Mouse (Mus musculus): ENCODE results near the gene Pgrmc2. TPM values are rescaled to one million over a fixed set of nuclear protein-coding genes. Genes with fewer than 3 reads are reported as not detected.

Pgrmc2 gene
- polyA plus RNA-seq, 1 experiment from 2014 or later, result 44.5 TPM

DNA sequence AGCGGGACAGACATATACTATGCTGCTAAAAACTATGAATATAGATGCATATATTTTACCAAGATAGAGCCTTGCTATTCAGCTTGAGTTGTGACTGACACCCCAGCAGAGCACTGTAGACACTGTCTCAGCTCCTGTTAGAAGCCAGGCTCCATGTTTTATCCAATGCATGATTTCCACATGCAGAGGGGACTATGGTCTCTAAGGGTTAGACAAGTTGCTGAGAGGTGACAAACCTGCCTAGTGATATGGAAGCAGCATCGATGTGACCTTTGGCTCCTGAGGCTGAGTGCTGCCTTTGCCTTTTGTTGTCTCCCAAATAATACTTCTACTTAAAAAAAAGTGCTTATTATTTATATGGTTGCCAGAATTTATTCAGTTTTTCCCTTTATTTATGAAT lies 10.4 kb upstream of the Pgrmc2 start:
- Histone ChIP-seq H3K4me3 (no peak overlapping the region), H3K9me3 (no peaks in the 10 kb centered on the region), H3K36me3 (no peaks in the 10 kb centered on the region), H3K9ac (no peak overlapping the region), H3K27ac (no peak overlapping the region), H3K4me1 (no peaks in the 10 kb centered on the region), H3K4me2 (no peak overlapping the region), H3K27me3 (no peaks in the 10 kb centered on the region)
- 91% methylated on average over 2 of the region's 2 CpGs for WGBS
- no peak for ATAC-seq (ENCODE audit: insufficient number of reproducible peaks, insufficient read depth, low FRiP score, low TSS enrichment, low read depth)

DNA sequence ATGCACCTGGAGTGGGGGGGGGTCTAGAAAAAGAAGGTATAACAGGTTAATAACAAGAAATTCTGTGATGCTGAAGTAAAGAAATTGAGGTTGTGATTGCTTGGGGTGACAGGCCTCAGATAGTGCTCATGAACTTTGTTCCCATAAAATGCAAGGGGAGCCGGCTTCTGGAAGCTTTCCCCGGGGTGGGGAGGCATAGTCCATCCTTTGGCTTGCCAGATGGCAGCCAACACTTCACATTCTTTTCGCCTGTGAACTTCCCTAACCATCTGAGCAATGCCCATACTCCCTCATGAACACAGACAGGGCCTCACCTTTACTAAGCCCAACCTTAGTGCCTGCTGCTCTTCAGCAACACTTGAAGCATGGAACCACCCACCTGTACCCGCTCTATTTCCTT lies 9.5 kb upstream of the Pgrmc2 start:
- no peak overlapping the region for H3K9ac ChIP-seq
- no peaks in the 10 kb centered on the region for H3K27me3 ChIP-seq
- no peak overlapping the region for H3K4me3 ChIP-seq
- H3K4me2 ChIP-seq, result no peak overlapping the region
- H3K36me3 ChIP-seq, result no peaks in the 10 kb centered on the region
- no peaks in the 10 kb centered on the region for H3K9me3 ChIP-seq
- no peak overlapping the region for H3K27ac ChIP-seq
- 85% methylated on average over 4 of the region's 4 CpGs for WGBS
- ATAC-seq (ENCODE audit: insufficient number of reproducible peaks, insufficient read depth, low FRiP score, low TSS enrichment, low read depth), result no peak
- H3K4me1 ChIP-seq, result no peaks in the 10 kb centered on the region

DNA sequence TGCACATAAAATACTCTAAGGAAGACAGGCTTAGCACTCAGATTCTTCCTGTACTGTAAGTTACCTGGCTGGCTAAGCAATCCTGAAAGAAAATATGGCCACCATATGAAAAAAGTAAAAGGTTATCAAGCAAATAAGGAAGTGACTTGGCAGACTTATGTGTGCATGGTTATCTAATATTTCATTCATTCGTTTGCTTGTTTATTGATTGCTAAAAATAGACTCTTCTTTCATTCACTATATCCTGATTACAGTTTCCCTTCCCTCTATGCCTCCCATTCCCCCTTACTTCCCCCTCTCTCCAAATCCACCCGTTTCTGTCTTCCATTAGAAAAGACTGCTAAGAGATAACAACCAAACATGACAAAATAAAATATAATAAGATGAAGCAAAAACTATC lies 8.0 kb upstream of the Pgrmc2 start:
- no peak overlapping the region for H3K9ac ChIP-seq
- ATAC-seq (ENCODE audit: insufficient number of reproducible peaks, insufficient read depth, low FRiP score, low TSS enrichment, low read depth), result no peak
- no peak overlapping the region for H3K4me3 ChIP-seq
- H3K27me3 ChIP-seq, result no peaks in the 10 kb centered on the region
- no peak overlapping the region for H3K4me2 ChIP-seq
- H3K9me3 ChIP-seq, result no peaks in the 10 kb centered on the region
- WGBS, result 70% methylated on average over 2 of the region's 2 CpGs
- no peaks in the 10 kb centered on the region for H3K36me3 ChIP-seq
- no peak overlapping the region for H3K27ac ChIP-seq
- H3K4me1 ChIP-seq, result no peaks in the 10 kb centered on the region

DNA sequence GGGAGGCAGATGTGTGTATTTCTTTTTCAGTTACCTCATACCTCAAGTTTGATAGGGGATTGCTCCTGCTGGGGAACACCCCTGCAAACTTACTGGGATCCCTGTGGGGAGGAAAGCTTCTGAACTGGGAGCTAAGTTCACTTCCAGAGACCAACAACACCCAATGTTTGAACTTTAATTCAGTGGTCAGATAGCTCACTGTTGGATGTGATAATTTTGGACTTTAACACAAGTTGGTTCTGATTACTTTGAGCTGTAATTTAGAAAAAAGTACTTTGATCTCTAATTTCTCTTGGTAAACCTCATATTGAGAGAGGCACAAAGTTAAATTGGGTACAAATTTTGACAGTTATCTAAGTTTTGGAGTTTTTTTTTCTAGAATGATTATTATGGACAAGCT lies 4.2 kb upstream of the Pgrmc2 start:
- H3K4me1 ChIP-seq, result no peaks in the 10 kb centered on the region
- no peak overlapping the region for H3K27ac ChIP-seq
- no peaks in the 10 kb centered on the region for H3K36me3 ChIP-seq
- H3K27me3 ChIP-seq, result no peaks in the 10 kb centered on the region
- H3K4me2 ChIP-seq, result no peak overlapping the region
- ATAC-seq (ENCODE audit: insufficient number of reproducible peaks, insufficient read depth, low FRiP score, low TSS enrichment, low read depth), result no peak
- H3K9ac ChIP-seq, result no peak overlapping the region
- H3K4me3 ChIP-seq, result no peak overlapping the region
- H3K9me3 ChIP-seq, result no peaks in the 10 kb centered on the region

DNA sequence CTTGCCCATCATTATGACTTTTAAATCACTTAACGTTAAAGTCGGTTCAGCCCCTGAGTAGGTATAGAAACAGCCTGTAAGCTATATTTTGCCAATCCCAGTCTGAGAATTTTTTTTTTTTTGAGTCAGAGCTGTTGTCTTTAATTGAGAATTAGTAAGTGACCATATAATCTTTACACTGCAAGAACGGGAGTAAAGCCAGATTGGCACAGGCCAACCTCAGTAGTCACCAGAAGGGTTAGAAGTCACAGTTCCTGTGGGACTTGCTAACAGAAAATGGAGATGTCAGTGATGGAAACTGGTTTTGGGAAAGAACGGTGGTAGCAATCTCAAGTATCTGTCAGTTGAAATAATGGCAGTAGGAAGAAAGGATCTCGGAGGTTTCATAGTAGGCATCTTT lies 1.6 kb upstream of the Pgrmc2 start:
- Histone ChIP-seq H3K27me3 (no peaks in the 10 kb centered on the region), H3K36me3 (no peaks in the 10 kb centered on the region), H3K9ac (no peak overlapping the region), H3K4me3 (no peak overlapping the region), H3K27ac (no peak overlapping the region), H3K4me2 (peak overlapping the region; percentile 75), H3K9me3 (no peaks in the 10 kb centered on the region), H3K4me1 (peaks cover 9% of the 10 kb centered on the region)
- 84% methylated on average over 5 of the region's 5 CpGs for WGBS
- no peak for ATAC-seq (ENCODE audit: insufficient number of reproducible peaks, insufficient read depth, low FRiP score, low TSS enrichment, low read depth)

DNA sequence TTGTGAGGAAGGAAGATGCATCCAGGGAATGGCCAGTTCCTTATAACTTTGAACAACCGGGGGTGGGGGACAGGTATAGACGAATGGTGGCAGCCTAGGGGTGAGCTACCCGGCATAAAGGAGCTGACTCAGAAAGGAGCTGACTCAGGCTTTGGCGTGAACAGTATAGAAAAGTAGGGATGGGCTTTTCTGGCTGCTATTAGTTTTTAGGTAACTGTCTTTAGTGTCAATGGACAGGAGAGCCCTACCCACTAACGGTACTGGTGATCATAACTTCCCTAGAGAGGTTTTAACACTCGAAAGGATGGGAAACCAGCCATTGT lies 905 bp upstream of the Pgrmc2 start:
- Histone ChIP-seq H3K4me2 (peak overlapping the region; percentile 75), H3K9ac (peak overlapping the region; percentile 86), H3K4me3 (peak overlapping the region; percentile 91), H3K4me1 (peaks cover 9% of the 10 kb centered on the region), H3K27me3 (no peaks in the 10 kb centered on the region), H3K9me3 (no peaks in the 10 kb centered on the region), H3K27ac (peak overlapping the region; percentile 95), H3K36me3 (no peaks in the 10 kb centered on the region)
- ATAC-seq (ENCODE audit: insufficient number of reproducible peaks, insufficient read depth, low FRiP score, low TSS enrichment, low read depth), result peak; percentile 12; the same call in 1 of the 2 replicates
- WGBS, result 2% methylated on average over 6 of the region's 6 CpGs

DNA sequence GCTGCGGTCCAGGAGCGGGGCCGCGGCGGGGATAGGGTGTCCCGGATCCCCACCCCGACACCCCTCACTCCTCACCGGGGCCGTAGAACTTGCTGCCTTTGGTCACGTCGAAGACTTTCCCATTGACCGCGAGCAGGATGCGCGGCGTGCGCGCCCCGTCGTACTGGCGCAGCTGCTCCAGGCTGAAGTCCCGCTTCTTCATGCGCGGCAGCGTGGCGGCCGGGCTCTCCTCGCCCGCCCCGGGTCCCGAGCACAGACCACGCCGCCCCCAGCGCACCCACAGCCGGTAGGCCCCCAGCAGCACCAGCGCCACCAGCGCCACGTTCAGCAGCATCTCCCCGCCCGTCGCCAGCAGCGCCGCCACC lies 344 bp downstream of the Pgrmc2 start:
- H3K9me3 ChIP-seq, result no peaks in the 10 kb centered on the region
- peak overlapping the region; percentile 82 for H3K4me2 ChIP-seq
- H3K4me3 ChIP-seq, result peak overlapping the region; percentile 91
- H3K27me3 ChIP-seq, result no peaks in the 10 kb centered on the region
- under 1% methylated on average over 43 of the region's 43 CpGs for WGBS
- peak overlapping the region; percentile 88 for H3K27ac ChIP-seq
- H3K36me3 ChIP-seq, result no peaks in the 10 kb centered on the region
- peak; percentile 50 for ATAC-seq (ENCODE audit: insufficient number of reproducible peaks, insufficient read depth, low FRiP score, low TSS enrichment, low read depth)
- H3K4me1 ChIP-seq, result peaks cover 9% of the 10 kb centered on the region
- H3K9ac ChIP-seq, result peak overlapping the region; percentile 92

DNA sequence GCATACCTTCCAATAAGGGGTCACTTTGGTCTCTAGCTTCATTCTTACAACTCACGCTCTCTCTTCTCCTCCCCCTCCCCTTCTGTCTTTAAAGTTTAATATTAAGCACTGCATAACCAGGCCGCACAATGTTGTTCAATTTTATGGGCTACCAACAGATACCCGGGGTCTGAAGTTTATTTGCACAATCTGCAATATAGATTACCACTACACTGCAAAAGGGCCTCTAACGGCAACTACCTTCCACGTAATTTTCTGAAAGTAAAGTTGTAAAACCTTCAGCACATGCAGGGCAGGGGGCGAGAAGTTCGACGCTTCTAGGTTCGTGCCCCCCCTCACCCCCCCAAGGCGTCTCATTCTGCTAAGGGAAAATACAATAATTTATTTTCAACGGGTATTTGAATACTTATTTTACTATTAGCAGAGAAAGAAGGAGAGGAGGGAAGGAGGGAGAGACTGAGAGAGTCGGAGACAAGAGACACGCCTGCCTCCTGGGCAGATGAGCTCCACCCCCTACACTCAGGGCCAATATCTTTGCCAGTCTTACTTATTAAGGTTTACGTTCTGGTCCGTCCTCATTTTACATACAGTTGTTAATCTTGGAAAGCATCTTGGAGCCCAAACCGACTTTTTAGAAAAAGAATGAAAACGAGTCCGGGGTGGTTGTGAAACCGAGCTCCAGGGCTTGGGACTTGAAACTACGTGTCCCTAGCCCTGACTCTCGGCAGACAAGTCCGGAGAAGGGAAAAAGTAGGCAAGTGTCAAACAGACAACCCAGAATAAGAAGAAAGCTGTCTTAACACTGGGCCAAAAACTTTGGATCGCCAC lies 1.2 kb downstream of the Pgrmc2 start:
- Histone ChIP-seq H3K4me3 (peak overlapping the region; percentile 91), H3K36me3 (no peaks in the 10 kb centered on the region), H3K9ac (peak overlapping the region; percentile 92), H3K27ac (peak overlapping the region; percentile 88), H3K4me1 (peaks cover 9% of the 10 kb centered on the region), H3K4me2 (peak overlapping the region; percentile 82), H3K27me3 (no peaks in the 10 kb centered on the region), H3K9me3 (no peaks in the 10 kb centered on the region)
- no peak for ATAC-seq (ENCODE audit: insufficient number of reproducible peaks, insufficient read depth, low FRiP score, low TSS enrichment, low read depth)
- 2% methylated on average over 23 of the region's 23 CpGs for WGBS

DNA sequence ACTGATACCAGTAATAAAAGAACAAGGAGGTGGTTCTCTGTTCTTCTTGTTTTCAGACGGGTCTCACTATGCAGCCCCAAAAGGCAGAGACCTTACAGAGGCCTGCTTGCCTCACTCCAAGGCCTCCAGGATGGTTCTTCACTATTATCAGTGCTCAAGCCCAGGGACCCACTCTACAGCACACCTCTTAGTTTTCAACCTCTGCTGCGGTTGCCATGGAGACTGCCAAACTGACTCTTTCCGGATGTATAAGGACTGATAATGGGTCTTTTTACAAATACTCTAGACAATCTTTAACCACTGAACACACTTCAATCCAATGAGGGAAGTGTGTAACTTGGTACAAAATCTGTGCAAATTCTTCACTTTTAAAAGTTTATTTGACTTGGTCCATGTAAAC lies 2.1 kb downstream of the Pgrmc2 start:
- H3K9ac ChIP-seq, result no peak overlapping the region

DNA sequence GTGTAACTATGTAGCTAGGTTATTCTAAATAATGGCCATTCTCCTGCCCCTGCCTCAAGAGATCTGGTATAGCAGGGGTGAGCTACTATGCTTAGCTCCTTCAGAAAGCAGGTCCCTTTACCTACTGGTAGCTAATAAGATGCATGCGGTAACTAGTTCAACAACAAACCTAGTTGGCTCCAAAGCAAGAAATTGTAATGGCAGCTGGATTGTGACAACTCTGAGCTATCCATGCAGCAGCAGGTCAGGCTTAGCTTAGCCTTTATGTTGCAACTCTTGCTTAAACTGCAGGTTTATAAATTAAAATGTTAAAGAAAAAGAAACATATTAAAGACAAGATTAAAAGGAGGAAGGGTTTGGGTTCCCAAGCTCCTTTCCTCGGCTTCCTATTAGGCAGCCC lies 4.2 kb downstream of the Pgrmc2 start:
- Histone ChIP-seq H3K9ac (no peak overlapping the region), H3K27me3 (no peaks in the 10 kb centered on the region), H3K4me2 (no peak overlapping the region), H3K27ac (no peak overlapping the region), H3K36me3 (no peaks in the 10 kb centered on the region), H3K4me1 (peaks cover 13% of the 10 kb centered on the region), H3K9me3 (no peaks in the 10 kb centered on the region), H3K4me3 (no peak overlapping the region)
- ATAC-seq (ENCODE audit: insufficient number of reproducible peaks, insufficient read depth, low FRiP score, low TSS enrichment, low read depth), result no peak
- 90% methylated on average over 2 of the region's 2 CpGs for WGBS

More for the DNA sequence above, 2.1 kb downstream of the Pgrmc2 start:
- Histone ChIP-seq H3K9me3 (no peaks in the 10 kb centered on the region), H3K4me3 (peak overlapping the region; percentile 20; the same call in 1 of the 2 replicates), H3K27me3 (no peaks in the 10 kb centered on the region), H3K27ac (no peak overlapping the region), H3K36me3 (no peaks in the 10 kb centered on the region), H3K4me1 (peaks cover 13% of the 10 kb centered on the region), H3K4me2 (peak overlapping the region; percentile 82)
- ATAC-seq (ENCODE audit: insufficient number of reproducible peaks, insufficient read depth, low FRiP score, low TSS enrichment, low read depth), result no peak
- WGBS, result 35% methylated on average over 3 of the region's 3 CpGs

DNA sequence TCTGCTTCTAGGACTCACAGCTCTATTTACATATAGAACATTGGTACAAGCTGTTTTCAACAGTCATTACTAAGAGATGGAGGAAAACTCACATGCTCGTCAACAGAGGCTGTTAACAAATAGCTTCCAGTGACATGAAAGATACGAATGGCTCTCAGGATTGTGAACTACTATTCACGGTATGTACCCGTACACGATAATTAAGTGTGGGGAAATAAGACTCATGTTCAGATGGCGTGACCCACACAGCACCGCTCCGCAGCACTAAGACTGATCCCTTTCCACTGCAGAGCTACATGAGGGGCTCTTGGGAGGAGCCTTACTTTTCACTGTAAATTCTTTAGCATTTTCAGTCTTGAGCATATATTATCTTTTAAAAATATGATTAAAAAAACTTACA lies 7.5 kb downstream of the Pgrmc2 start:
- Histone ChIP-seq H3K9ac (no peak overlapping the region), H3K9me3 (no peaks in the 10 kb centered on the region), H3K27ac (no peak overlapping the region), H3K4me2 (no peak overlapping the region), H3K36me3 (no peaks in the 10 kb centered on the region), H3K4me3 (no peak overlapping the region), H3K4me1 (peaks cover 5% of the 10 kb centered on the region; the same call in 1 of the 2 replicates), H3K27me3 (no peaks in the 10 kb centered on the region)
- WGBS, result 81% methylated on average over 8 of the region's 8 CpGs
- no peak for ATAC-seq (ENCODE audit: insufficient number of reproducible peaks, insufficient read depth, low FRiP score, low TSS enrichment, low read depth)

DNA sequence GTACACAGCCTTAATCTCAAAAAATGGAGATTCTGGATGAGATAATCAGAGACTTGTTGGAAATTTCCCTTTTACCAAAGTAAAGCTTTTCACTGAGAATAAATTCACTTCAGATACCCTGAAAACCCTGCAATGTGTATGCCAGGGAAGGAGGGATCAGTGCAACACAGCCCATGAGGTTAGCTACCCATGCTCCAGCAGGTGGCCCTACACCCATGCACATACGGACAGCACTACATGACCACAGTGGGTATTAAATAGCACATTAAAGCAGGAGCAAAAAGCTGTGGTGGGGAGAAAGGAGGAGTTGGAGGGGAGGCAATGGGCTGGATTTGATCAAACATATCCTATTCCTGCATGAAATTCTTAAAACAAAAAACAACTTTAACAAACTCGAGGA lies 12.3 kb downstream of the Pgrmc2 start:
- no peaks in the 10 kb centered on the region for H3K27me3 ChIP-seq
- ATAC-seq (ENCODE audit: insufficient number of reproducible peaks, insufficient read depth, low FRiP score, low TSS enrichment, low read depth), result no peak
- no peaks in the 10 kb centered on the region for H3K9me3 ChIP-seq
- H3K4me3 ChIP-seq, result no peak overlapping the region
- no peak overlapping the region for H3K9ac ChIP-seq
- 47% methylated on average over 2 of the region's 2 CpGs for WGBS
- no peak overlapping the region for H3K27ac ChIP-seq
- no peaks in the 10 kb centered on the region for H3K4me1 ChIP-seq
- H3K4me2 ChIP-seq, result no peak overlapping the region
- peaks cover 41% of the 10 kb centered on the region for H3K36me3 ChIP-seq

Data from embryonic facial prominence, embryonic 13.5 days (tissue).